Mouse (Mus musculus): Measurements from ENCODE around the gene Eml4. TPM values are rescaled to one million over a fixed set of nuclear protein-coding genes. Genes with fewer than 3 reads are reported as not detected.

Gene Eml4
- polyA plus RNA-seq, 1 experiment from 2014 or later, result 32.3 TPM

GRCm38 (mm10) chr17:83522590-83523379 is 172.1 kb downstream of the Eml4 start:
- no peak overlapping the region for H3K9ac ChIP-seq
- 62% methylated on average over 7 of the region's 7 CpGs for WGBS
- no peaks in the 10 kb centered on the region for H3K36me3 ChIP-seq

DNA sequence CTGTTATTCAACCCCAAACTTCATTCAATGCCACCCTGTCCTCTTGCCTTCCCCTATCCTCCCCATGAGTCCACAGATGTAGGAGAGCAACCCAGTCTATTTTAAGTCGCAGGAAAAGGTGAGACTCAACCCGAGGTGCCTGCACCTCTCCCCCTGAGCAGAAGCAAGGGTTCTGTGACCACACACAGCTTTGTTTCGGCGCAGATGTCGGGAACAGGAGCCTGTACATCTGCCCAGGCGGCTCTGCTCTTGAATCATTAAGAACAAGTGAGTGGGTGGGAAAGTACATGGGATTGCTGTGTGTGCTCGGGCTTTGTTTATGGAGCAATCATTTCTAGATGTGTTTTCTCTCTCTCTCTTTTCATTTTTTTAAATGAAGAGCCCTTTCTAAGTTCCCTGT is 174.0 kb downstream of the Eml4 start:
- Histone ChIP-seq H3K4me3 (no peak overlapping the region), H3K9me3 (no peaks in the 10 kb centered on the region), H3K4me1 (replicated peaks) (peaks cover 34% of the 10 kb centered on the region), H3K36me3 (no peaks in the 10 kb centered on the region), H3K4me2 (no peak overlapping the region), H3K27me3 (0 out of 2 replicates have a peak, but pooled peaks cover 3% of the 10 kb centered on the region), H3K27ac (no peak overlapping the region), H3K9ac (no peak overlapping the region)
- 44% methylated on average over 7 of the region's 7 CpGs for WGBS
- no peak for ATAC-seq (ENCODE audit: low FRiP score)

More at GRCm38 (mm10) chr17:83522590-83523379, 172.1 kb downstream of the Eml4 start:
- Histone ChIP-seq H3K27me3 (0 out of 2 replicates have a peak, but pooled peaks cover 3% of the 10 kb centered on the region), H3K4me1 (replicated peaks) (peaks cover 23% of the 10 kb centered on the region), H3K9me3 (no peaks in the 10 kb centered on the region), H3K4me2 (no peak overlapping the region), H3K27ac (no peak overlapping the region), H3K4me3 (no peak overlapping the region)
- ATAC-seq (ENCODE audit: low FRiP score), result no peak

GRCm38 (mm10) chr17:83525596-83525995 is 174.9 kb downstream of the Eml4 start:
- peaks cover 34% of the 10 kb centered on the region for H3K4me1 ChIP-seq (replicated peaks)
- no peak overlapping the region for H3K4me3 ChIP-seq
- no peaks in the 10 kb centered on the region for H3K9me3 ChIP-seq
- no peaks in the 10 kb centered on the region for H3K36me3 ChIP-seq
- H3K9ac ChIP-seq, result no peak overlapping the region; the same call in 1 of the 2 replicates
- no peak for ATAC-seq (ENCODE audit: low FRiP score)
- 5% methylated on average over 8 of the region's 8 CpGs for WGBS
- no peak overlapping the region for H3K27ac ChIP-seq
- H3K27me3 ChIP-seq, result 0 out of 2 replicates have a peak, but pooled peaks cover 3% of the 10 kb centered on the region
- H3K4me2 ChIP-seq, result no peak overlapping the region

GRCm38 (mm10) chr17:83526091-83526561 is 175.4 kb downstream of the Eml4 start:
- no peak overlapping the region for H3K4me3 ChIP-seq
- H3K27ac ChIP-seq, result peak overlapping the region; percentile 58; the same call in 1 of the 2 replicates
- H3K27me3 ChIP-seq, result 0 out of 2 replicates have a peak, but pooled peaks cover 3% of the 10 kb centered on the region
- H3K36me3 ChIP-seq, result no peaks in the 10 kb centered on the region
- H3K4me1 ChIP-seq (replicated peaks), result peaks cover 34% of the 10 kb centered on the region
- WGBS, result 4% methylated on average over 5 of the region's 5 CpGs
- H3K4me2 ChIP-seq, result no peak overlapping the region
- no peak overlapping the region for H3K9ac ChIP-seq
- ATAC-seq (ENCODE audit: low FRiP score), result no peak
- H3K9me3 ChIP-seq, result no peaks in the 10 kb centered on the region

DNA sequence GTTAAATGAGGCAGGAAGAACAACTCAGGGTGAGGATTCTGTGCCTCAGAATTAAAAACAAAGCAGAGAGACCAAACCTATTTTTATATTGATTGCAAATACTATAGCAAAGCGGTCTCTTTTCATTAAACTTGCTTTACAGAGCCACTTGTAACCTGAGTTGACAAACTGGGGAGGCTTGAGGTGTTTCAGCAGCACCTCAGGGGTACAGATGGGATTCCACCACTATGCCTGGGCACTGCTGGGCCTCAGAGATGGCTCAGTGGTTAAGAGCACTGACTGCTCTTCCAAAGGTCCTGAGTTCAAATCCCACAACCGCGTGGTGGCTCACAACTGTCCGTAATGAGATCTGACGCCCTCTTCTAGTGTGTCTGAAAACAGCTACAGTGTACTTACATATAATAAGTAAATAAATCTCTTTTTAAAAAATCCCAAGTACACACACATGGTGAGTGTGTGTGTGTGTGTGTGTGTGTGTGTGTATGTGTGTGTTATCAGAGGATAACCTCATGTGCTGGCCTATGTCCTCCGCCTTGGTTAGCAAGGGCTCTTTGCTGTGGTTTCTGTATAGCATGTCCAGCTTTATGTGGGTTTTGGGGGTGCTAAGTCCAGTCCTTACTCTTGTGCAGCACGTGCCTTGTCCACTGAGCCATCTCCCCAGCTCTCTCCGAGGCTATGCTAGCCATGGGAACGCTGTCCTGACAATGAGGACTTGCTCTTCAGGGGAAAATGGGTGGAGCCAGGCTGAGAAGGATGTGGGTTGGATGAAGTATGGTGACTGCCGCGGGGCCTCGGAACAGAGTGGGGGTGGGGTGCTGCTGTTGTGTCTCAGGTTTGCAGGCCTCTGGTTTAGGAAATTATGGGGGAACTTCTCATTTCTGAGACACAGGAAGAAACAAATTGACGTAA is 176.1 kb downstream of the Eml4 start:
- ATAC-seq (ENCODE audit: low FRiP score), result peak; percentile 81
- H3K4me2 ChIP-seq, result peak overlapping the region; percentile 36

DNA sequence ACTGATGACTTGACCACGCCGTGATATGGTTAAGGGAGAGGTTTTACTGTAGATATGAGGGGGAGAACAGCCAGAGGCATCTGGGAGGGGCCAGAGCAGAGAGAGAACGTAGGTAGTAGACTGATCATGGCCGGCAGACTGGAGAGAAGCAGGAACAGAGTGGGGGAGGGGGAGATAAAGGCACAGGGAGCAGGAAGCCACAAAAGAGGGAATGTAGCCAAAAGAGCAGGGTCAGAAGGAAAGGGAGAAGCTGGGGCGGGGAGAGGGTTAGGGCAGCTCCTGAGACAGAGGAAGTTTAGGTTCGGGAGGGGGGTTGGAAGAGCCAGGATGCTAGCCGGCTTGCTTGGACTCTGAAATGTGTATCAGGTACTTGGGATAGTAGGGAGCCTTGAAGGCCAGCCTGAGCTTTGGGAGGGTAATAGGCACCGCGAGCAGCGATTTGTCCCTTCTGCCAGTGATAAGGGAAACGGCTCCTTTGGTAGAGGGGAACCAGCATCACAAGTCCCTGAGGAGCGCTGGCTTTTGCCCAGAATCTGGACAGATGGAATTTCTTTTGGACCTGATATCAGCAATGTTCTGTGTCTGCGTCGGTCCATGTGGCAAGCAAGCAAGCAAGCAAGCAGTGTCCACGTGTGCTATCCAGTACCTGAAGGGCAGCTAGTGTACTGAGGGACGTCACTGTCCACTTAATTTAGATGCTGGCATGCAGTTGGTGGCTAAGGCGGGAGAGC is 177.1 kb downstream of the Eml4 start:
- H3K4me3 ChIP-seq, result 0 out of 2 replicates have a peak overlapping the region, but pooled peaks have one; percentile 8
- ATAC-seq (ENCODE audit: low FRiP score), result peak; percentile 55; the same call in 1 of the 2 replicates
- 21% methylated on average over 17 of the region's 17 CpGs for WGBS
- H3K9me3 ChIP-seq, result no peaks in the 10 kb centered on the region
- 0 out of 2 replicates have a peak overlapping the region, but pooled peaks have one; percentile 9 for H3K9ac ChIP-seq
- H3K27me3 ChIP-seq, result 0 out of 2 replicates have a peak, but pooled peaks cover 3% of the 10 kb centered on the region
- H3K36me3 ChIP-seq, result no peaks in the 10 kb centered on the region
- peaks cover 34% of the 10 kb centered on the region for H3K4me1 ChIP-seq (replicated peaks)
- H3K4me2 ChIP-seq, result peak overlapping the region; percentile 36
- H3K27ac ChIP-seq, result peak overlapping the region; percentile 36; the same call in 1 of the 2 replicates

More for the DNA sequence above, 176.1 kb downstream of the Eml4 start:
- H3K27me3 ChIP-seq, result 0 out of 2 replicates have a peak, but pooled peaks cover 3% of the 10 kb centered on the region
- peaks cover 34% of the 10 kb centered on the region for H3K4me1 ChIP-seq (replicated peaks)
- WGBS, result 21% methylated on average over 13 of the region's 13 CpGs
- no peak overlapping the region for H3K4me3 ChIP-seq
- H3K9me3 ChIP-seq, result no peaks in the 10 kb centered on the region
- H3K36me3 ChIP-seq, result no peaks in the 10 kb centered on the region
- H3K27ac ChIP-seq, result peak overlapping the region; percentile 60; the same call in 1 of the 2 replicates
- H3K9ac ChIP-seq, result 0 out of 2 replicates have a peak overlapping the region, but pooled peaks have one; percentile 9

Other genes starting within 250 kb of the Eml4 start
- 4.4 and 5.7 TPM in 2 replicates for gene Pkdcc, start 135.6 kb upstream of the Eml4 start, polyA plus RNA-seq (2015; fragmentation: Nextera tagmentation; extraction: Ambion mirVana)
- 188 and 192 TPM in 2 replicates for gene Cox7a2l, start 166.4 kb downstream of the Eml4 start, polyA plus RNA-seq (2015; fragmentation: Nextera tagmentation; extraction: Ambion mirVana)